Mouse (Mus musculus): ENCODE measurements around the gene Mfsd6. TPM values are rescaled to one million over a fixed set of nuclear protein-coding genes. Genes with fewer than 3 reads are reported as not detected.

Gene Mfsd6
- total and polyA plus RNA-seq, 2 experiments = 3.7 to 5.1 TPM

- DNase-seq (ENCODE audit: extremely low read depth, low read depth, low spot score) = no peak
- WGBS = 76% methylated on average over 6 of the region's 6 CpGs
- no peaks in the 10 kb centered on the region for H3K4me1 ChIP-seq (ENCODE audit: control insufficient read depth, insufficient read depth, low read length)
- H3K9ac ChIP-seq (ENCODE audit: low read depth, low read length) = no peak overlapping the region
- no peaks in the 10 kb centered on the region for H3K27me3 ChIP-seq (ENCODE audit: control insufficient read depth, insufficient read depth, low read length)
- no peak overlapping the region for H3K27ac ChIP-seq (replicated peaks; ENCODE audit: insufficient read depth, low read depth, low read length)
- no peaks in the 10 kb centered on the region for H3K79me2 ChIP-seq (ENCODE audit: control insufficient read depth, insufficient read depth, low read length)
- no peak overlapping the region for H3K4me3 ChIP-seq (ENCODE audit: insufficient read depth, low read depth, low read length)
- H3K36me3 ChIP-seq (ENCODE audit: control insufficient read depth, insufficient read depth, low read length) = no peaks in the 10 kb centered on the region
- TF ChIP-seq POLR2A (IDR thresholded peaks at IDR 0.05; ENCODE audit: extremely low read depth, insufficient read depth, low read length) (no peak), CTCF (IDR thresholded peaks at IDR 0.05; ENCODE audit: low read depth, low read length) (no peak)
Observed at GRCm38 (mm10) chr1:52634251-52634650, 93.0 kb downstream of the Mfsd6 start.

- no peak overlapping the region for H3K4me3 ChIP-seq (ENCODE audit: insufficient read depth, low read depth, low read length)
- 82% methylated on average over 2 of the region's 2 CpGs for WGBS
- H3K9ac ChIP-seq (ENCODE audit: low read depth, low read length) = no peak overlapping the region
- no peak overlapping the region for H3K27ac ChIP-seq (replicated peaks; ENCODE audit: insufficient read depth, low read depth, low read length)
- no peaks in the 10 kb centered on the region for H3K4me1 ChIP-seq (ENCODE audit: control insufficient read depth, insufficient read depth, low read length)
- H3K36me3 ChIP-seq (ENCODE audit: control insufficient read depth, insufficient read depth, low read length) = no peaks in the 10 kb centered on the region
- DNase-seq (ENCODE audit: extremely low read depth, low read depth, low spot score) = no peak
- no peaks in the 10 kb centered on the region for H3K79me2 ChIP-seq (ENCODE audit: control insufficient read depth, insufficient read depth, low read length)
- H3K27me3 ChIP-seq (ENCODE audit: control insufficient read depth, insufficient read depth, low read length) = no peaks in the 10 kb centered on the region
- TF ChIP-seq CTCF (IDR thresholded peaks at IDR 0.05; ENCODE audit: low read depth, low read length) (no peak), POLR2A (IDR thresholded peaks at IDR 0.05; ENCODE audit: extremely low read depth, insufficient read depth, low read length) (no peak)
Observed at GRCm38 (mm10) chr1:52631570-52631969, 95.7 kb downstream of the Mfsd6 start.

DNA sequence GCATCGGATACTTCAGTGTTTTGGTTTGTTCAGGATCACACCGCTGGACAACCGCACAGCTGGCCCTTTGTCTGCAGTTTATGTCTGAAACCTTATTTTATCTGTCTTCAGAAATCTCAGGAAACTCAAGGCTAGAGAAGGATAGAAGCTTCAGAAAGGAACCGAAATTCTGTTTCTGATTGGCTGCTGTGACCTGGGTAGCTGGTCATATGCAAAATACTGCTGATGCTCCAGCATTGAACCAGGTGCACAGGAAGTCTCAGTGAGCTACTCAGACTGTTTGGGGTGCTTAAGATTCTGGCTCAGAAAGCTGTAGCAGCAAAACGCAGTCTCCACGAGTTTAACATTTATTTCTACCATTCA lies 96.3 kb downstream of the Mfsd6 start:
- no peaks in the 10 kb centered on the region for H3K79me2 ChIP-seq (ENCODE audit: control insufficient read depth, insufficient read depth, low read length)
- H3K4me3 ChIP-seq (ENCODE audit: insufficient read depth, low read depth, low read length) = peak overlapping the region; percentile 82
- no peak overlapping the region for H3K27ac ChIP-seq (replicated peaks; ENCODE audit: insufficient read depth, low read depth, low read length)
- H3K4me1 ChIP-seq (ENCODE audit: control insufficient read depth, insufficient read depth, low read length) = no peaks in the 10 kb centered on the region
- no peaks in the 10 kb centered on the region for H3K27me3 ChIP-seq (ENCODE audit: control insufficient read depth, insufficient read depth, low read length)
- DNase-seq (ENCODE audit: extremely low read depth, low read depth, low spot score) = peak; percentile 49
- H3K36me3 ChIP-seq (ENCODE audit: control insufficient read depth, insufficient read depth, low read length) = no peaks in the 10 kb centered on the region
- TF ChIP-seq POLR2A (IDR thresholded peaks at IDR 0.05; ENCODE audit: extremely low read depth, insufficient read depth, low read length) (no peak), CTCF (IDR thresholded peaks at IDR 0.05; ENCODE audit: low read depth, low read length) (no peak)
- peak overlapping the region; percentile 77 for H3K9ac ChIP-seq (ENCODE audit: low read depth, low read length)
- 1% methylated on average over 6 of the region's 6 CpGs for WGBS

DNA sequence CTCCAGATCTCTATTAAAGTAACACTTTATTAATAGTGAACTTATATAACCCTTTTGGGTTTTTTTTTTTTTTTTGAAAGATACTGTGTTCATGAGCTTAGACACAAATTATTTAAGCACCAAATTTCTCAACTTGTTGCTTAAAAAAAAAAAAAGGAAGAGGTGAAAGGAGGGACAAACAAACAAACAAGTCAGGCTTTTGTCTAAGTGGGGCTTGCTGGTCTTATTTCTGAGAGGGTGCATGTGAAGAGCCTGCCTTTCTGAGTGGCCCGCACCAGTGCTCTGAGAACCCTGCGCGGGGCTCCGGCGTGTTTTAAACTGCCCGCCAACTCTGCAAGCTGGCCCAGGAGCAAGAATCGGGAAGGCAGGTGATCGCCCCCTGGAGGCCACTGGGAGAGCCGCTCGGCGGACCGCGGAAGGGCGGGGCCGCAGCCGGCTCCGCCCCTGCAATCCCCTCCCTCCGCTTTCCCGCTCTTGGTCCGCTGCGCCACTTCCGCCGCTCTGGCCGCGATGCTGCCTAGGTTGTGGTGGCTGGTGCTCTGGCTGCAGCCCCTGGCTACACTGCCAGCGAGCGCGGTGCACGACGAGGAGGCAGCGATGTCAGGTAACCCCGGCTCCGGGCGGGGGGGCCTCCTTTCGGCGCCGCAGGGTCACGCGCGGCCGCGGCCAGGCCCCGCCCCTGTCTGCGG lies 96.9 kb downstream of the Mfsd6 start, which contains the start of gene Nemp2:
Nemp2 (plus strand) TSS at position 456 of the 689 bp plus-strand sequence.
- peak; percentile 58 for DNase-seq (ENCODE audit: extremely low read depth, low read depth, low spot score)
- TF ChIP-seq POLR2A (IDR thresholded peaks at IDR 0.05; ENCODE audit: extremely low read depth, insufficient read depth, low read length) (no peak), CTCF (IDR thresholded peaks at IDR 0.05; ENCODE audit: low read depth, low read length) (peak; percentile 88)

GRCm38 (mm10) chr1:52620442-52620841 lies 106.8 kb downstream of the Mfsd6 start:
- Histone ChIP-seq H3K36me3 (ENCODE audit: control insufficient read depth, insufficient read depth, low read length) (no peaks in the 10 kb centered on the region), H3K4me1 (ENCODE audit: control insufficient read depth, insufficient read depth, low read length) (no peaks in the 10 kb centered on the region), H3K27me3 (ENCODE audit: control insufficient read depth, insufficient read depth, low read length) (no peaks in the 10 kb centered on the region), H3K9ac (ENCODE audit: low read depth, low read length) (no peak overlapping the region), H3K27ac (replicated peaks; ENCODE audit: insufficient read depth, low read depth, low read length) (no peak overlapping the region), H3K4me3 (ENCODE audit: insufficient read depth, low read depth, low read length) (no peak overlapping the region), H3K79me2 (ENCODE audit: control insufficient read depth, insufficient read depth, low read length) (no peaks in the 10 kb centered on the region)
- TF ChIP-seq CTCF (IDR thresholded peaks at IDR 0.05; ENCODE audit: low read depth, low read length) = no peak
- TF ChIP-seq POLR2A (IDR thresholded peaks at IDR 0.05; ENCODE audit: extremely low read depth, insufficient read depth, low read length) = no peak
- no peak for DNase-seq (ENCODE audit: extremely low read depth, low read depth, low spot score)

More for the DNA sequence above, 96.9 kb downstream of the Mfsd6 start, which contains the start of gene Nemp2:
- no peaks in the 10 kb centered on the region for H3K79me2 ChIP-seq (ENCODE audit: control insufficient read depth, insufficient read depth, low read length)
- no peaks in the 10 kb centered on the region for H3K27me3 ChIP-seq (ENCODE audit: control insufficient read depth, insufficient read depth, low read length)
- WGBS = under 1% methylated on average over 44 of the region's 44 CpGs
- no peaks in the 10 kb centered on the region for H3K36me3 ChIP-seq (ENCODE audit: control insufficient read depth, insufficient read depth, low read length)
- no peaks in the 10 kb centered on the region for H3K4me1 ChIP-seq (ENCODE audit: control insufficient read depth, insufficient read depth, low read length)
- H3K4me3 ChIP-seq (ENCODE audit: insufficient read depth, low read depth, low read length) = peak within 1 kb of the TSS; percentile 82
- peak within 1 kb of the TSS; percentile 77 for H3K9ac ChIP-seq (ENCODE audit: low read depth, low read length)
- H3K27ac ChIP-seq (replicated peaks; ENCODE audit: insufficient read depth, low read depth, low read length) = peak within 1 kb of the TSS; percentile 18; the same call in 1 of the 2 replicates

DNA sequence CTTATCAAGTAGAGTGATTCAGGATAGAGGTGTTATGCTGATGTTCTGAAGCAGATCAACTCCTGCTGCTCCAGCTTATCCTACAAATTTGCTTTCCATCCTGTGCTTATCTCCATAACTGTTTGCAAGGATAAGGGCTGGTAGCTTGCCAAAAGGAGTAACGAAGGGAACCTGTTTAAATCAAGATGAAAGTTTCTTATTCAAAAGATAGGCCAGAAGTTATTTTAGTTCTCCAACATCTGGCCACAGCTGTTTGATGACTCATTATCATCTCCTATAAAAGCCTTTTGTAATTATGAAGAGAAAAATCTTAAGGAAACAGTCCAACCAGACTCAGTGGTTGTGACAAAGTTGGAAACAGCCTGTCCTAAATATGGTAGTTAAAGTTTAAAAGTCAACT lies 109.0 kb downstream of the Mfsd6 start:
- H3K36me3 ChIP-seq (ENCODE audit: control insufficient read depth, insufficient read depth, low read length) = no peaks in the 10 kb centered on the region
- 51% methylated on average over 1 of the region's 1 CpGs for WGBS
- no peak overlapping the region for H3K9ac ChIP-seq (ENCODE audit: low read depth, low read length)
- TF ChIP-seq POLR2A (IDR thresholded peaks at IDR 0.05; ENCODE audit: extremely low read depth, insufficient read depth, low read length) (no peak), CTCF (IDR thresholded peaks at IDR 0.05; ENCODE audit: low read depth, low read length) (no peak)
- no peaks in the 10 kb centered on the region for H3K79me2 ChIP-seq (ENCODE audit: control insufficient read depth, insufficient read depth, low read length)
- no peak overlapping the region for H3K27ac ChIP-seq (replicated peaks; ENCODE audit: insufficient read depth, low read depth, low read length)
- no peaks in the 10 kb centered on the region for H3K4me1 ChIP-seq (ENCODE audit: control insufficient read depth, insufficient read depth, low read length)
- no peaks in the 10 kb centered on the region for H3K27me3 ChIP-seq (ENCODE audit: control insufficient read depth, insufficient read depth, low read length)
- H3K4me3 ChIP-seq (ENCODE audit: insufficient read depth, low read depth, low read length) = no peak overlapping the region
- no peak for DNase-seq (ENCODE audit: extremely low read depth, low read depth, low spot score)

Data from liver, adult 2 months (tissue).